Mouse (Mus musculus): Measurements from ENCODE around the gene Gm5108. TPM values are rescaled to one million over a fixed set of nuclear protein-coding genes. Genes with fewer than 3 reads are reported as not detected.

Gm5108 gene
- polyA plus RNA-seq, 1 experiment: not detected

- no peak for TF ChIP-seq CTCF (IDR thresholded peaks at IDR 0.05; ENCODE audit: control insufficient read depth, insufficient read depth, insufficient read length)
- TF ChIP-seq FOSL1 (IDR thresholded peaks at IDR 0.05; ENCODE audit: insufficient read depth, low read length, poor library complexity, severe bottlenecking): no peak
- no peak for TF ChIP-seq MYOG (IDR thresholded peaks at IDR 0.05; ENCODE audit: control insufficient read depth, extremely low read depth, insufficient read length)
- TF ChIP-seq MYOD1 (IDR thresholded peaks at IDR 0.05; ENCODE audit: control insufficient read depth, insufficient read length, low read depth): no peak
- Histone ChIP-seq H3K36me3 (ENCODE audit: control insufficient read depth, insufficient read depth) (no peaks in the 10 kb centered on the region), H3ac (ENCODE audit: control insufficient read depth, insufficient read length, low read depth) (no peak overlapping the region), H3K79me2 (ENCODE audit: control insufficient read depth, insufficient read depth) (no peaks in the 10 kb centered on the region), H3K4me3 (ENCODE audit: insufficient read depth, poor library complexity, severe bottlenecking) (no peak overlapping the region), H3K27me3 (ENCODE audit: control insufficient read depth, insufficient read depth, insufficient read length) (no peaks in the 10 kb centered on the region), H3K79me3 (ENCODE audit: low read depth) (no peaks in the 10 kb centered on the region)
Measured at GRCm38 (mm10) chr5:67955486-67955885, 14.0 kb downstream of the Gm5108 start.

DNA sequence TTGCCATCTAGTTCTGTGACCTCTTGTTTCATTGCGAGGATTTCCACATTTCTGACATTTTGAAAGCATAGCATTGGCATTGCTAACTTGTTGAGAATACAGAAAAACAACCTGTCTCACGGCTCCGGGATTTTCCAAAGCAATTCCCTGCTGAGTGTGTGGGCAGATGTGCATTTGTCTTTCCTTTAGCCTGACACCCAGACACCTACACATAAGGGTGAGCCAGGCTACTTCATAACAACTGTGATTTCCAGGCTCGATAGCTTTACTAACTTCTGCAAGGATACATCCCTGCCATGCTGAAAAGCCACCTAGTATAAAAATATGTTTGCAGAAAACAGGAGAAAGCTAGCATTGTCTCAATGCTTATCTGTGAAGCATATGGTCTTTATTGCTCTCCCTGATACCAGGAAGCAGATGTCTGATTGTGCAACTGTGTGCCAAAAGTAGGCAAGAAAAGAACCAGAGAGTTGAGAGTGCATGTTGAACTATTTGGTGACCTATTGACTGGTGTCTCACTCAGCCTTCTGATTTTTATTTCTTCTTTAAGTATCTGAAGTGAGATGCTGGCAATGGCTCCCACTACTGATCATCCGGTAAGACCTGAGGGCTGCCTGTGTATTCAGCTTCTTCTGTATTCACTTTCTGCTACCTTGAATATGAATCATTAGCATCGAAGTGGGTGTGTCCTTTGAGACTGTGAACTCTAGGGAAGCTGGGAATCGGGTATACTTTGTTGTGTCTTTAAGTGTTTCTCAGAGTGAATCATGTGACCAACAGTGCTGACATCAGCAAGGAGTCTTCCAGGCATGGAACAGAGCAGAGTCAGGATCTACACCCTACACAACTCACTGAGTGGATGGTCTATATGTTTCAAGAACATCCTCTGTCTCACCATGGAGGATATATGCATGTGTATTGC lies 20.5 kb downstream of the Gm5108 start:
- Histone ChIP-seq H3K36me3 (ENCODE audit: control insufficient read depth, insufficient read depth) (no peaks in the 10 kb centered on the region), H3K4me3 (ENCODE audit: insufficient read depth, poor library complexity, severe bottlenecking) (no peak overlapping the region), H3K79me3 (ENCODE audit: low read depth) (no peaks in the 10 kb centered on the region), H3ac (ENCODE audit: control insufficient read depth, insufficient read length, low read depth) (no peak overlapping the region), H3K27me3 (ENCODE audit: control insufficient read depth, insufficient read depth, insufficient read length) (no peaks in the 10 kb centered on the region), H3K79me2 (ENCODE audit: control insufficient read depth, insufficient read depth) (no peaks in the 10 kb centered on the region)
- TF ChIP-seq MAX (IDR thresholded peaks at IDR 0.05) (no peak), FOSL1 (IDR thresholded peaks at IDR 0.05; ENCODE audit: insufficient read depth, low read length, poor library complexity, severe bottlenecking) (no peak), MYOD1 (IDR thresholded peaks at IDR 0.05; ENCODE audit: control insufficient read depth, insufficient read length, low read depth) (no peak), CEBPB (IDR thresholded peaks at IDR 0.05; ENCODE audit: low read depth) (no peak), MYOG (IDR thresholded peaks at IDR 0.05; ENCODE audit: control insufficient read depth, extremely low read depth, insufficient read length) (no peak), CTCF (IDR thresholded peaks at IDR 0.05; ENCODE audit: control insufficient read depth, insufficient read depth, insufficient read length) (no peak), USF1 (IDR thresholded peaks at IDR 0.05; ENCODE audit: low read depth) (no peak)

DNA sequence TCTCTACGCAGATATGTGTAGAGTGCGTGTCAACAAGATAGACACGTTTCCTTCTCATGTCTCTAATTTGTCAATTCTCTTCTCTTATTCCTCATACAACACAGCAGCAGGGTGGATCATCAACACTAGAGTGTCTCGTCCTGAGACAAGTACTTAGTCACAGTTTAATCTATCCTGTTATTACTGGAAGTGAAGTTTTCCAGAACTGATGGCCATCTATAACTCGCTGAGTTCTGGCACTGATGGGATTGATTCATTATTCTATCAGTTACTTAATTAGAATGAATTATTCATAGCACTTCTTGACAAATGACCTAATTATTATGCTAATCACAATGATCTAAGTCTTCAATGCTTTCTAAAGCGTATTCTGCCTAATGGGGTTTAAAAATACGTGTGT lies 28.1 kb downstream of the Gm5108 start:
- no peak overlapping the region for H3K4me3 ChIP-seq (ENCODE audit: insufficient read depth, poor library complexity, severe bottlenecking)
- no peaks in the 10 kb centered on the region for H3K36me3 ChIP-seq (ENCODE audit: control insufficient read depth, insufficient read depth)
- TF ChIP-seq CEBPB (IDR thresholded peaks at IDR 0.05; ENCODE audit: low read depth) (no peak), MYOG (IDR thresholded peaks at IDR 0.05; ENCODE audit: control insufficient read depth, extremely low read depth, insufficient read length) (no peak)
- H3K79me2 ChIP-seq (ENCODE audit: control insufficient read depth, insufficient read depth): no peaks in the 10 kb centered on the region
- H3K27me3 ChIP-seq (ENCODE audit: control insufficient read depth, insufficient read depth, insufficient read length): no peaks in the 10 kb centered on the region
- H3K79me3 ChIP-seq (ENCODE audit: low read depth): no peaks in the 10 kb centered on the region
- H3ac ChIP-seq (ENCODE audit: control insufficient read depth, insufficient read length, low read depth): no peak overlapping the region

DNA sequence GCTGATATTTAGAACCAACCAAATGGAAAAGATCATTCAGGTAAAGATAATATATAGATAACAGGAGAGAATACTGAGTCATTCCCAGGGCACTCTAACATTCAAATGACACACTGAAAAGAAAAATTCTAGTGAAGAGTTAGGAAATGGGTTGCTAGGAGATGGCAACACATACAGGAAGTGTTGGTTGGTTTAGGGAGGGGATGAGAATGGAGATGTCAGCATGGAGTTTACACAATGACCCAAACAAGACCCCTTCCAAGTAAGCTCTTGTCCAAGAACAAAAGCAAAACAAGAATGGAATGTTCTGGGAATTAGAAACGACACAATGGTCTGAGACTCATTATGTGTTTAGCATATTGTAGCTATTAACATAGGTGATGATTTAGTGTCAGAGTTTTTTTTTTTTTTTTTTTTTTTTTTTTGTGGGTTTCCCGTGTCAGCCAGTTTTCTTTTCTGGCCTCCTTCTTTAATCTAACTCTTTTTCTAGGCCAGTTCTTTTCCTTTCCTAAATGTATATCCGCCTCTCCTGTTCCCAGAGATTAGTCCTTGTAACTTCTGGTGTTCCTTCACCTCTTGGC lies 40.6 kb downstream of the Gm5108 start:
- H3K79me2 ChIP-seq (ENCODE audit: control insufficient read depth, insufficient read depth): no peaks in the 10 kb centered on the region
- no peaks in the 10 kb centered on the region for H3K27me3 ChIP-seq (ENCODE audit: control insufficient read depth, insufficient read depth, insufficient read length)
- H3K36me3 ChIP-seq (ENCODE audit: control insufficient read depth, insufficient read depth): no peaks in the 10 kb centered on the region
- no peak overlapping the region for H3K4me3 ChIP-seq (ENCODE audit: insufficient read depth, poor library complexity, severe bottlenecking)
- no peaks in the 10 kb centered on the region for H3K79me3 ChIP-seq (ENCODE audit: low read depth)
- TF ChIP-seq USF1 (IDR thresholded peaks at IDR 0.05; ENCODE audit: low read depth) (no peak), CTCF (IDR thresholded peaks at IDR 0.05; ENCODE audit: control insufficient read depth, insufficient read depth, insufficient read length) (no peak), MYOD1 (IDR thresholded peaks at IDR 0.05; ENCODE audit: control insufficient read depth, insufficient read length, low read depth) (no peak), CEBPB (IDR thresholded peaks at IDR 0.05; ENCODE audit: low read depth) (no peak), MAX (IDR thresholded peaks at IDR 0.05) (no peak), FOSL1 (IDR thresholded peaks at IDR 0.05; ENCODE audit: insufficient read depth, low read length, poor library complexity, severe bottlenecking) (no peak), MYOG (IDR thresholded peaks at IDR 0.05; ENCODE audit: control insufficient read depth, extremely low read depth, insufficient read length) (no peak)
- no peak overlapping the region for H3ac ChIP-seq (ENCODE audit: control insufficient read depth, insufficient read length, low read depth)

DNA sequence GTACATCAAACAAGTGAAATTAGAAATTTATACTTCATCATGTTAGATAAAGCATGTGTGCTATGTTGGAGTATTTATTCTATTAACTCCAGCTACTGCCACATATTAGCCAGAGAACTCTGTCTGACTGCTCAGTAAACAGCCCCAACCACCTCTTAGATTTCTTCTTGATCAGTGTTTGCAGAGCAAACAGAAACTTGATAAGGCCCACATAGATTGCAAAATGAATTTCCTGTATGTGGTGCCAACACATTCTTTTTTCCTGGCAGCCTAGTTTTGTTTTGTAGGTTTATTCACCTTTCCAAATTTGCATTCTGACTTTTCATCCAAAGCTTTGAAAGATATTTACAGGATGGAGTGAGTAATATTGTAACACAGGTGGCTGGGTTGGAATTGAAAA lies 49.0 kb downstream of the Gm5108 start:
- Histone ChIP-seq H3ac (ENCODE audit: control insufficient read depth, insufficient read length, low read depth) (no peak overlapping the region), H3K4me3 (ENCODE audit: insufficient read depth, poor library complexity, severe bottlenecking) (no peak overlapping the region), H3K79me2 (ENCODE audit: control insufficient read depth, insufficient read depth) (no peaks in the 10 kb centered on the region), H3K36me3 (ENCODE audit: control insufficient read depth, insufficient read depth) (no peaks in the 10 kb centered on the region), H3K27me3 (ENCODE audit: control insufficient read depth, insufficient read depth, insufficient read length) (no peaks in the 10 kb centered on the region), H3K79me3 (ENCODE audit: low read depth) (no peaks in the 10 kb centered on the region)
- no peak for TF ChIP-seq MYOD1 (IDR thresholded peaks at IDR 0.05; ENCODE audit: control insufficient read depth, insufficient read length, low read depth)
- TF ChIP-seq MAX (IDR thresholded peaks at IDR 0.05): no peak
- TF ChIP-seq CTCF (IDR thresholded peaks at IDR 0.05; ENCODE audit: control insufficient read depth, insufficient read depth, insufficient read length): no peak
- no peak for TF ChIP-seq CEBPB (IDR thresholded peaks at IDR 0.05; ENCODE audit: low read depth)
- no peak for TF ChIP-seq MYOG (IDR thresholded peaks at IDR 0.05; ENCODE audit: control insufficient read depth, extremely low read depth, insufficient read length)
- no peak for TF ChIP-seq USF1 (IDR thresholded peaks at IDR 0.05; ENCODE audit: low read depth)
- TF ChIP-seq FOSL1 (IDR thresholded peaks at IDR 0.05; ENCODE audit: insufficient read depth, low read length, poor library complexity, severe bottlenecking): no peak

Measured in C2C12 (cell line).